Mouse (Mus musculus): ENCODE data around the gene Tex38.

GRCm38 (mm10) chr4:115799981-115800380 lies 19.2 kb upstream of the Tex38 start:
- TF ChIP-seq CTCF (IDR thresholded peaks at IDR 0.05; ENCODE audit: borderline replicate concordance, insufficient read depth, low read depth, low read length) (no peak), POLR2A (IDR thresholded peaks at IDR 0.05; ENCODE audit: borderline replicate concordance, insufficient read depth, low read length) (no peak)

Measured in cerebellum, adult 2 months (tissue).